Mouse (Mus musculus): ENCODE data around the gene Rilp. TPM values are rescaled to one million over a fixed set of nuclear protein-coding genes. Genes with fewer than 3 reads are reported as not detected.
"Not testable (repeated sequence)": the region's sequence is repeated elsewhere in the genome, so short reads cannot be mapped to it uniquely, and the experiment has no call there.

Gene Rilp
- polyA plus RNA-seq, 1 experiment from 2014 or later: 0.25 TPM

DNA sequence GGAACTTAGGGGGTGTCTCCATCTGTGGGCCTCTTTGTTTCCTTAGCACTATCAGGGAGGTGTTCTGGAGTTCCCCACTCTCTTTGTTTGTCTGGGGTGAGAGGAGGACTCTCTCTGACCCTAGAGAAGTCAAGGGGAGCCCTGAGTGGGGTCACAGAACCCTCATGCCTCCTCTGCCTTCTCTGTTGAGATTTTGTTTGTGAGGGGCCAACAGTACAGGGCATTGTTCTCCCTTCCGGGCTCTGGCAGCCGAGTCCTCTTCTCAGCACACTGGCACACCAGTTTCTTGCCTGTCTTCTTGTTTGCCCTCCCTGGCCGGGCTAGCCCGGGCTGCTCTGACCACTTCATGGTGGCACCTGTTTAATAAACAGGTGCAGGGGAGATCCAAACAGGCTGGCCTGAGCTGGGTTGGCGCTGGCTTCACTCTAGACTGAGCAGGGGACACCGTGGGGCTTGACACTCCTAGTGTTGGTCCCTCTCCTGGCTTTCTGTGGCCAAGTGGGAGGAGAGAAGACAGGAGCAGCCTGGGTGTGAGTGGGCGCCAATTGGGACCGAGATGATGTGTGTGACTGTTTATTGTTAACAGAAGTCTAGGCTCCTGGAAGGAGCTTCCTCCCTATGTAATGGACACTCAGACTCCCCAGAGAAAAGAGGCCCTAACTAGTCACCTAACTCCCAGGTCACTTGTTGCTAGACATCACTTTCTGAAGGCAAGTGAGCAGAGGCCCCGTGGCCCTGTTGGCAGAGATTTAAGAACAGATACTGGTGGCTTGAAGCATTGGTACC is 28.5 kb downstream of the Rilp start:
- Histone ChIP-seq H3K36me3 (no peaks in the 10 kb centered on the region), H3K4me1 (peaks cover 39% of the 10 kb centered on the region), H3K4me3 (no peak overlapping the region), H3K27me3 (ENCODE audit: low read depth, poor library complexity, severe bottlenecking) (0 out of 2 replicates have a peak, but pooled peaks cover 1% of the 10 kb centered on the region), H3K27ac (peak overlapping the region; percentile 81), H3K9me3 (replicated peaks) (no peaks in the 10 kb centered on the region)
- WGBS: 80% methylated on average over 9 of the region's 9 CpGs
- DNase-seq (ENCODE audit: low spot score): no peak

- Histone ChIP-seq H3K4me1 (peaks cover 38% of the 10 kb centered on the region), H3K36me3 (no peaks in the 10 kb centered on the region)
- 97% methylated on average over 13 of the region's 13 CpGs for WGBS
Measured at GRCm38 (mm10) chr11:75538970-75539299, 29.0 kb downstream of the Rilp start.

DNA sequence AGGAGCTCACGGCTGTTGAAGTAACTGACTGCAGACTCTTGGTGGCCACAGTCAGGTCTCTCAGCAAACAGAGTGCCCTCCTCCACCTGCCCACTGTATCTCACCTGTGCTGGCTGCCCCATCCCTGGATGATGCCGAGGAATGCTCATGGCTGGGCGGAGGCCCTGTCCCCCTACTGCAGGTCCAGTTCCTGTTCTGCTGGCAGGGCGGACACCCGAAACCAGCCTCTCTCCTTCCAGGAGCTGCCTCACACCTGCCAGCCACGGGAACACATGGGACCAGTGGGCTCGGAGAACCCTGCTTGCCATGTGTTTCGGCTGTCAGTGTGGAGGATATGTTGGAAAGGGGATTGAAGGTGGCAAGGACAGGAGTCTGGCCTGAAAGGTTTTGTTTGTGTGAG is 30.3 kb downstream of the Rilp start:
- H3K27ac ChIP-seq: no peak overlapping the region
- peaks cover 35% of the 10 kb centered on the region for H3K4me1 ChIP-seq
- 85% methylated on average over 8 of the region's 8 CpGs for WGBS

More at GRCm38 (mm10) chr11:75538970-75539299, 29.0 kb downstream of the Rilp start:
- H3K4me3 ChIP-seq: no peak overlapping the region
- no peak for DNase-seq (ENCODE audit: low spot score)
- H3K9me3 ChIP-seq (replicated peaks): no peaks in the 10 kb centered on the region
- no peaks in the 10 kb centered on the region for H3K27me3 ChIP-seq (ENCODE audit: low read depth, poor library complexity, severe bottlenecking)
- H3K27ac ChIP-seq: peak overlapping the region; percentile 81; the same call in 1 of the 2 replicates

GRCm38 (mm10) chr11:75540710-75541581 is 31.1 kb downstream of the Rilp start:
- Histone ChIP-seq H3K27ac (peak overlapping the region; percentile 62), H3K36me3 (no peaks in the 10 kb centered on the region), H3K4me1 (peaks cover 29% of the 10 kb centered on the region), H3K27me3 (ENCODE audit: low read depth, poor library complexity, severe bottlenecking) (no peaks in the 10 kb centered on the region), H3K4me3 (no peak overlapping the region), H3K9me3 (replicated peaks) (no peaks in the 10 kb centered on the region)
- 81% methylated on average over 19 of the region's 19 CpGs for WGBS
- DNase-seq (ENCODE audit: low spot score): no peak

More for the DNA sequence above, 30.3 kb downstream of the Rilp start:
- H3K4me3 ChIP-seq: no peak overlapping the region
- H3K27me3 ChIP-seq (ENCODE audit: low read depth, poor library complexity, severe bottlenecking): no peaks in the 10 kb centered on the region
- H3K9me3 ChIP-seq (replicated peaks): no peaks in the 10 kb centered on the region
- no peaks in the 10 kb centered on the region for H3K36me3 ChIP-seq
- no peak for DNase-seq (ENCODE audit: low spot score)

- peaks cover 19% of the 10 kb centered on the region for H3K4me1 ChIP-seq
- H3K4me3 ChIP-seq: no peak overlapping the region
- H3K27ac ChIP-seq: no peak overlapping the region
- no peak for DNase-seq (ENCODE audit: low spot score)
- H3K9me3 ChIP-seq (replicated peaks): no peaks in the 10 kb centered on the region
- H3K36me3 ChIP-seq: no peaks in the 10 kb centered on the region
- no peaks in the 10 kb centered on the region for H3K27me3 ChIP-seq (ENCODE audit: low read depth, poor library complexity, severe bottlenecking)
- 93% methylated on average over 9 of the region's 9 CpGs for WGBS
Measured at GRCm38 (mm10) chr11:75544713-75545112, 34.8 kb downstream of the Rilp start.

DNA sequence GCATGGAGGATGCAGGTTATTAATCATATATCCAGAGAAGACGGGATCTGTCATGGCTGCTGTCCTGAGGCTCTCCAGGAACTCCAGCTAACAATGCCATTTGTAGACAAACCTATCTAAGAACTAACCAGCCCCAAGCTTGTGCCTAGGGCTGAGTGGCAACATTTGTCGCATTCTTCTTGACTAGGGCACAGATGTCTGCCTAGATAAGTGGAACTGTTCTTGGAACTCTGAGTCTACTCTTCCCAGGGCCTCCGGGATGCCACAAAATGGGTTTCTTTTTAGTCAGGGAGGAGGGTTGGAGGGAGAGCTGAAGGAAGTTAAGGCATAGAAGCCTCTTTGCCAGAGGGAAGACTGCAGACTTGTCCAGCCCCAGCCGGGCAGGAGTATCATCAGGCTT is 36.2 kb downstream of the Rilp start:
- Histone ChIP-seq H3K27ac (no peak overlapping the region), H3K36me3 (no peaks in the 10 kb centered on the region), H3K4me3 (no peak overlapping the region), H3K9me3 (replicated peaks) (no peaks in the 10 kb centered on the region), H3K27me3 (ENCODE audit: low read depth, poor library complexity, severe bottlenecking) (no peaks in the 10 kb centered on the region), H3K4me1 (peaks cover 22% of the 10 kb centered on the region)
- 89% methylated on average over 4 of the region's 4 CpGs for WGBS
- DNase-seq (ENCODE audit: low spot score): no peak

DNA sequence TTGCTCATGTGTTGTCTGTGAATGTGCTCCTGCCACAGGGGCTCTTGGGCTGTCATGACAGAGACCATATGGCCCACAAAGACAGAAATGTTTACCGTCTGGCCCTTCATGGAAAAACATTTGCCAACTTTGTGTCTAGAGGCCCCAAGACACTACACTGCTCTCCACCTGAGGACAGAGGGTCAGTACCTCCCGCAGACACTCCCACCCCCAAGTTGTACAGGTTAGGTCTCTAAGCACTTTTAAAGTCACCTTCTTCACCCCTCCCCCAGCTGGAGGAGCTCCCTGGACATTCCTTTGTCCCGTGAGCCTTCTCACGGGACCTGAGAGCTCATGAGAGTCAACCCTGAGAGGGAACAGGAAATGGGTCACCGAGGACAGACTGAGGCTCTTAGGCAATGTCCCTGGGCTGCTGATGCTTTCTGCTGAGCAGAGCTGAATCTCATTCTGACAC is 39.8 kb downstream of the Rilp start:
- no peak overlapping the region for H3K4me3 ChIP-seq
- no peaks in the 10 kb centered on the region for H3K36me3 ChIP-seq
- H3K27ac ChIP-seq: peak overlapping the region; percentile 65
- no peaks in the 10 kb centered on the region for H3K27me3 ChIP-seq (ENCODE audit: low read depth, poor library complexity, severe bottlenecking)
- DNase-seq (ENCODE audit: low spot score): no peak
- WGBS: 41% methylated on average over 5 of the region's 5 CpGs
- no peaks in the 10 kb centered on the region for H3K9me3 ChIP-seq (replicated peaks)
- peaks cover 41% of the 10 kb centered on the region for H3K4me1 ChIP-seq

DNA sequence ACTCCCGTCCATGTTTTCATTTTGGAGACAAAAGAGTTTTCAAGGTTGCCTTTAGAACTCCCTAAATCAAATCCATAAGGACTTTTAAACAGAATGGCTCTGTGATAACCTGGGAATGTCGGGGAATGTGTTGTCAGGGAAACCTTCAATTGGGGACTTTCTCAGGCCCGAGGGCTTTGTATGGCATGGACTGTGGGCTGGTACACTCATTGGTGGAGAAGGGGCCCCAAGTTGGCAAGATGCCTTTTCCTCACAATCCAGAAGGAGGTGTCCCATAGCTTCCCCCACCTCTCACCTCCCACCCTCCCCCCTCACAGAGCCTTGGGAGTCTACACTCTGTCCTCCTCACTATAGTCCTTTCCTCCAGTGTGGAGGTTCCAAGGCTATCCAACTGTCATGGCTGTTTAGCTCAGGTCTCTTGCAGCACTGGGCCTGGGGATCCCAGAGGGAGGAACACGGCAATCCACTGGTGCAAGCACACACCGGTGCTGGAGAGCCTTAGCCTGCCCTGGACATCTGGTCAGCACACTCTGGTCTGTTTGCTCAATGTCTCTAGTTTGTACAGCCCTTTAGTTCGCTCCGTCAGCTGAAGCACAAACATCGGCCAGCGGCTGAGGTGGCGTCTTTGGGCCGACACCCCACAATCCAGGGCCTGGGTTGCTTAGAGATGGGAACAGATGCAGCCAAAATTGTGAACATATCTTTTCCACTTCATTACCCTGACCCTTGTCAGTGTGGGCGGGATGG is 40.5 kb downstream of the Rilp start:
- Histone ChIP-seq H3K27ac (peak overlapping the region; percentile 65), H3K36me3 (no peaks in the 10 kb centered on the region), H3K27me3 (ENCODE audit: low read depth, poor library complexity, severe bottlenecking) (no peaks in the 10 kb centered on the region), H3K4me3 (no peak overlapping the region), H3K4me1 (peaks cover 41% of the 10 kb centered on the region), H3K9me3 (replicated peaks) (no peaks in the 10 kb centered on the region)
- WGBS: 84% methylated on average over 12 of the region's 12 CpGs
- no peak for DNase-seq (ENCODE audit: low spot score)

- H3K27me3 ChIP-seq (ENCODE audit: low read depth, poor library complexity, severe bottlenecking): no peaks in the 10 kb centered on the region
- peak overlapping the region; percentile 73; the same call in 1 of the 2 replicates for H3K27ac ChIP-seq
- 87% methylated on average over 5 of the region's 5 CpGs for WGBS
- no peaks in the 10 kb centered on the region for H3K36me3 ChIP-seq
- no peak overlapping the region for H3K4me3 ChIP-seq
- no peak for DNase-seq (ENCODE audit: low spot score)
- peaks cover 41% of the 10 kb centered on the region for H3K4me1 ChIP-seq
- H3K9me3 ChIP-seq (replicated peaks): no peaks in the 10 kb centered on the region
Measured at GRCm38 (mm10) chr11:75551321-75551720, 41.4 kb downstream of the Rilp start.

DNA sequence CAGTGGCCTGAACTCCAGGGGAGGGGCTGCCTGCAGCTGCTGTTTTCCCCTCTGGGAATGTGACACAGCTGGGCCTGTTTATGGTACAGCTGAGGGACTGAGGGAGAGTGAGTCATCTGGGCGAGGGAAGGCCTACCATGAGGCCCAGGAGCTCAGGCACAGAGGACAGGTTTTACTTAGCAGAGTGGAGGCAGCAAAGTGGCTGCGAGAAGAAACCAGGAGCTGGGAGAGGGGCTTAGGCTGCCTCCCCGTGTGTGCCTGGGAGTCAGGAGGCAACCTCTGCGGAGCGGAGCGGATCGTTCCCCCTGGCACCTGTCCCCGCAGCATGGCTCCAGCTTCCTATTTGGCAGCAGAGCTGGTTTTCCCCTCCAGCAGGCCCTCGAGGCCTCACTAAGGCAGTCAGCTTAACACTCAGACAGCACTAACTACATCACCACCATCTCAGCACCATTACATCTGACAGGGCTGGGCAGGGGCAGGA is 42.1 kb downstream of the Rilp start:
- no peaks in the 10 kb centered on the region for H3K9me3 ChIP-seq (replicated peaks)
- DNase-seq (ENCODE audit: low spot score): no peak
- WGBS: 77% methylated on average over 9 of the region's 9 CpGs
- no peaks in the 10 kb centered on the region for H3K27me3 ChIP-seq (ENCODE audit: low read depth, poor library complexity, severe bottlenecking)
- no peak overlapping the region for H3K4me3 ChIP-seq
- peaks cover 41% of the 10 kb centered on the region for H3K4me1 ChIP-seq
- peak overlapping the region; percentile 73 for H3K27ac ChIP-seq
- H3K36me3 ChIP-seq: no peaks in the 10 kb centered on the region

DNA sequence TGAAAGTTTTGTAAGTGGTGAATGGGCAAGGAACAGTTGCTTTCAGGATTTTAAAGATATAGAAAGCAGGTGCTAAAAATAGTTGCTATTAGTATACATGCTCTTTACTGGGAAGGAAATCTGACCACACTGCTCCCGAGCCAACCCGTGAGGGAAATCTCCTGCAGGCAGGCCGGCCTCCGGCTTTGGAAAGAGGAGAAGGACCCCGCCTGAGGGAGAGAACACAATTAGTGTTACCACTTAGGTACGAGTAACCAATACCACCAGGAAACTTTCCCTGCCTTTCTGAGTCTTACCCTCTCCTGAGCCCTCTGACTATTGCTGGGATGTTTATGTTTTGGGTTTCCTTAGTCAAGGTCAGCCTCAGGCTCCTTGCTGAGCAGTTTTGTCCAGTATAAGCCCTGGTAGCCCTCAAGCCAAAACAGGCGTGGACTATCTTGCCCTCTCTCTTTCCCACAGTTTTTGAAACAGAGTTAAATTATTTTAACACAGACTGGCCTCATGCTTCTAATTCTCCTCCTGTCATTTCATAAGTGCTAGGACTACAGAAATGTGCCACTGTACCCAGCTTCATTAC is 43.1 kb downstream of the Rilp start:
- DNase-seq (ENCODE audit: low spot score): no peak
- 55% methylated on average over 7 of the region's 7 CpGs for WGBS

DNA sequence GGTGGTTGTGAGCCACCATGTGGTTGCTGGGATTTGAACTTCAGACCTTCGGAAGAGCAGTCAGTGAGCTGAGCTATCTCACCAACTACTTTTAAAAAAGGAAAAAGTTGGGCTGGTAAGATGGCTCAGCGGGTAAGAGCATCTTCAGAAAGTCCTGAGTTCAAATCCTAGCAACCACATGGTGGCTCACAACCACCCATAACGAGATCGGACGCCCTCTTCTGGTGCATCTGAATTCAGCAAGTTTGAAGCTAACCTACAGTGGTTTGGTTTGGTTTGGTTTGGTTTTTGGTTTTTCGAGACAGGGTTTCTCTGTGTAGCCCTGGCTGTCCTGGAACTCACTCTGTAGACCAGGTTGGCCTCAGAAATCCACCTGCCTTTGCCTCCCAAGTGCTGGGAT is 46.1 kb downstream of the Rilp start:
- not testable (repeated sequence) for H3K27ac ChIP-seq; DNase-seq (ENCODE audit: low spot score); H3K4me3 ChIP-seq; H3K36me3 ChIP-seq; H3K27me3 ChIP-seq (ENCODE audit: low read depth, poor library complexity, severe bottlenecking); H3K9me3 ChIP-seq (replicated peaks)
- H3K4me1 ChIP-seq: peaks cover 30% of the 10 kb centered on the region
- 96% methylated on average over 6 of the region's 6 CpGs for WGBS

More for the DNA sequence above, 43.1 kb downstream of the Rilp start:
- no peak overlapping the region for H3K27ac ChIP-seq
- peaks cover 5% of the 10 kb centered on the region; the same call in 1 of the 2 replicates for H3K36me3 ChIP-seq
- no peaks in the 10 kb centered on the region for H3K9me3 ChIP-seq (replicated peaks)
- H3K27me3 ChIP-seq (ENCODE audit: low read depth, poor library complexity, severe bottlenecking): no peaks in the 10 kb centered on the region
- peaks cover 41% of the 10 kb centered on the region for H3K4me1 ChIP-seq
- H3K4me3 ChIP-seq: no peak overlapping the region
